Mouse (Mus musculus) hindbrain, embryonic 14.5 days (tissue): ENCODE data around the gene Kcnrg. TPM values are rescaled to one million over a fixed set of nuclear protein-coding genes. Genes with fewer than 3 reads are reported as not detected.

ENCODE experiments used
- ATAC-seq: fragments of 200-750 bp; cut with Nextera tagmentation; 2 replicates; pipeline ENCODE4 v1.8.0; 2017; ENCODE audit warnings: moderate number of reproducible peaks, mild to moderate bottlenecking, moderate TSS enrichment, moderate library complexity; ENCODE audit not compliant: low FRiP score
- DNase-seq: peaks from one replicate; pipeline ENCODE4 v3.0.0-alpha.2; 2015; ENCODE audit warnings: low spot score
- H3K27ac ChIP-seq: fragments of 300-500 bp; sonication (generic); 2 replicates; pipeline ENCODE4 v1.5.1; 2014; ENCODE audit warnings: mild to moderate bottlenecking, moderate library complexity
- H3K27me3 ChIP-seq: fragments of 300-500 bp; sonication (generic); 2 replicates; pipeline ENCODE4 v1.6.1; 2014; ENCODE audit warnings: mild to moderate bottlenecking, low read length, mixed read lengths; ENCODE audit not compliant: control insufficient read depth, insufficient read depth
- H3K36me3 ChIP-seq: fragments of 300-500 bp; sonication (generic); replicated peaks from 2 replicates; pipeline ENCODE4 v1.6.1; 2014; ENCODE audit not compliant: control insufficient read depth, insufficient read depth
- H3K4me1 ChIP-seq: fragments of 300-500 bp; sonication (generic); replicated peaks from 2 replicates; pipeline ENCODE4 v1.6.1; 2014; ENCODE audit warnings: antibody characterized with exemption, low read length, mixed read lengths; ENCODE audit not compliant: control insufficient read depth, insufficient read depth
- H3K4me2 ChIP-seq: fragments of 300-500 bp; sonication (generic); replicated peaks from 2 replicates; pipeline ENCODE4 v1.6.1; 2014; ENCODE audit warnings: mild to moderate bottlenecking, moderate library complexity
- H3K4me3 ChIP-seq: fragments of 300-500 bp; sonication (generic); replicated peaks from 2 replicates; pipeline ENCODE4 v1.5.1; 2014; ENCODE audit warnings: mild to moderate bottlenecking, low read length
- H3K9ac ChIP-seq: fragments of 300-500 bp; sonication (generic); 2 replicates; pipeline ENCODE4 v1.6.1; 2014
- H3K9me3 ChIP-seq: fragments of 300-500 bp; sonication (generic); 2 replicates; pipeline ENCODE4 v1.6.1; 2016; ENCODE audit warnings: low read length; ENCODE audit not compliant: control insufficient read depth
- WGBS: fragments of 180-500 bp; shearing (Covaris S2); extraction: QIAGEN DNeasy Blood & Tissue Kit; methylation state at CpG from one replicate; pipeline ENCODE4 v1.1.7; 2014; 5-methylcytosine and 5-hydroxymethylcytosine counted together
- microRNA counts: library from miRNA; unstranded; fragments of <30 nt; microRNA quantifications from one replicate; lab custom pipeline; 2016
- microRNA-seq: library from miRNA; unstranded; fragments of <30 nt; microRNA quantifications from one replicate; pipeline ENCODE4, GENCODE M21; 2016
- polyA plus RNA-seq: library from polyadenylated mRNA; unstranded; fragments of >200 nt; fragmentation: Nextera tagmentation; extraction: Ambion mirVana; gene quantifications from 2 replicates; pipeline ENCODE4 v1.2.1, GENCODE M21; 2014

Kcnrg gene
- polyA plus RNA-seq, 1 experiment from 2014 or later: 4.4 TPM

- Histone ChIP-seq H3K4me3 (no peak overlapping the region), H3K27me3 (no peaks in the 10 kb centered on the region), H3K4me1 (peaks cover 4% of the 10 kb centered on the region; the same call in 1 of the 2 replicates), H3K36me3 (no peaks in the 10 kb centered on the region), H3K4me2 (no peak overlapping the region), H3K27ac (no peak overlapping the region), H3K9me3 (no peaks in the 10 kb centered on the region), H3K9ac (no peak overlapping the region)
- WGBS: 44% methylated on average over 9 of the region's 9 CpGs
- ATAC-seq: no peak
- peak; percentile 71 for DNase-seq
These were observed 43.2 kb downstream of the Kcnrg start for GRCm38 (mm10) chr14:61650291-61650960.

- no peaks in the 10 kb centered on the region for H3K27me3 ChIP-seq
- no peaks in the 10 kb centered on the region for H3K36me3 ChIP-seq
- no peak overlapping the region for H3K4me2 ChIP-seq
- DNase-seq (no peak), ATAC-seq (no peak)
- no peak overlapping the region for H3K4me3 ChIP-seq
- H3K9me3 ChIP-seq: no peaks in the 10 kb centered on the region
- 56% methylated on average over 2 of the region's 2 CpGs for WGBS
- H3K9ac ChIP-seq: no peak overlapping the region
- no peak overlapping the region for H3K27ac ChIP-seq
- H3K4me1 ChIP-seq: no peaks in the 10 kb centered on the region
These were observed 49.2 kb downstream of the Kcnrg start for GRCm38 (mm10) chr14:61656469-61656868.

GRCm38 (mm10) chr14:61661496-61661895, 54.2 kb downstream of the Kcnrg start:
- 97% methylated on average over 1 of the region's 1 CpGs for WGBS
- Histone ChIP-seq H3K27me3 (no peaks in the 10 kb centered on the region), H3K4me1 (no peaks in the 10 kb centered on the region), H3K4me3 (no peak overlapping the region), H3K4me2 (no peak overlapping the region), H3K9ac (no peak overlapping the region), H3K36me3 (no peaks in the 10 kb centered on the region), H3K27ac (no peak overlapping the region), H3K9me3 (no peaks in the 10 kb centered on the region)
- no peak for ATAC-seq
- DNase-seq: no peak

GRCm38 (mm10) chr14:61662307-61662706, 55.0 kb downstream of the Kcnrg start:
- DNase-seq: no peak
- no peak overlapping the region for H3K4me2 ChIP-seq
- 91% methylated on average over 8 of the region's 8 CpGs for WGBS
- H3K27ac ChIP-seq: no peak overlapping the region
- no peaks in the 10 kb centered on the region for H3K9me3 ChIP-seq
- ATAC-seq: no peak
- no peak overlapping the region for H3K9ac ChIP-seq
- H3K4me3 ChIP-seq: no peak overlapping the region
- no peaks in the 10 kb centered on the region for H3K27me3 ChIP-seq
- no peaks in the 10 kb centered on the region for H3K4me1 ChIP-seq
- H3K36me3 ChIP-seq: no peaks in the 10 kb centered on the region

MicroRNAs within 50 kb of the gene (microRNA counts, 519-probe panel; counts per million panel counts)
- microRNA mmu-miR-15a (lab: Ali Mortazavi, UCI) (6,204 counts per million, percentile 81 among the panel's probes with 10 or more counts), microRNA mmu-miR-16 (lab: Ali Mortazavi, UCI) (7,358 counts per million, percentile 97 among the panel's probes with 10 or more counts)

Small RNA genes lying within 50 kb of the gene (microRNA-seq; reads per million reads assigned to microRNA genes)
- gene Mir15a (4,531 reads per million, percentile 90 among the genes with 10 or more reads in this experiment), gene Mir16-1 (2,287 reads per million, percentile 85 among the genes with 10 or more reads in this experiment)

Other genes starting within 250 kb of the Kcnrg start
- 10.5 and 10.6 TPM in 2 replicates for gene Ebpl, start 247.0 kb upstream of the Kcnrg start, polyA plus RNA-seq
- 83.7 and 93.7 TPM in 2 replicates for gene Kpna3, start 167.6 kb upstream of the Kcnrg start, polyA plus RNA-seq
- 57.2 and 68.5 TPM in 2 replicates for gene Spryd7, start 50.6 kb upstream of the Kcnrg start, polyA plus RNA-seq
- 53.5 and 55.9 TPM in 2 replicates for gene Trim13, start 9.2 kb upstream of the Kcnrg start, polyA plus RNA-seq